8 mouse cellular contexts compared by ENCODE assay signal in genomic region chr11:70027397-70027796, GRCm38 (mm10). TPM values are rescaled to one million over a fixed set of nuclear protein-coding genes. Genes with fewer than 3 reads are reported as not detected.
DNase-seq lines count a peak whose midpoint lies in the region; ATAC-seq and TF ChIP-seq lines count a peak whose summit lies in the region.

No protein-coding gene starts in this region.

- H3K4me1 ChIP-seq in kidney, embryonic 14.5 days (ENCODE audit: control insufficient read depth, insufficient read depth, low read length): peaks cover 59% of the 10 kb centered on the region
- H3K4me1 ChIP-seq in forebrain, embryonic 12.5 days: peaks cover 82% of the 10 kb centered on the region
- peaks cover 65% of the 10 kb centered on the region for H3K4me1 ChIP-seq in intestine, embryonic 14.5 days (replicated peaks; ENCODE audit: control insufficient read depth, insufficient read depth, low read length)
- H3K4me1 ChIP-seq in olfactory bulb, adult 2 months (ENCODE audit: control insufficient read depth, insufficient read depth, low read length): peaks cover 58% of the 10 kb centered on the region

- H3K9ac ChIP-seq in kidney, embryonic 14.5 days (ENCODE audit: low read depth, low read length): peak overlapping the region; percentile 24; the same call in 1 of the 2 replicates
- H3K9ac ChIP-seq in forebrain, embryonic 12.5 days: peak overlapping the region; percentile 36
- H3K9ac ChIP-seq in intestine, embryonic 14.5 days (ENCODE audit: low read length): 0 out of 2 replicates have a peak overlapping the region, but pooled peaks have one; percentile 13

- peak overlapping the region; percentile 73 for H3K4me2 ChIP-seq in kidney, embryonic 14.5 days (replicated peaks; ENCODE audit: low read depth, low read length)
- peak overlapping the region; percentile 67 for H3K4me2 ChIP-seq in forebrain, embryonic 12.5 days
- peak overlapping the region; percentile 59 for H3K4me2 ChIP-seq in intestine, embryonic 14.5 days (ENCODE audit: low read length)

- no peaks in the 10 kb centered on the region for H3K27me3 ChIP-seq in kidney, embryonic 14.5 days (ENCODE audit: control insufficient read depth, insufficient read depth, low read length)
- no peaks in the 10 kb centered on the region for H3K27me3 ChIP-seq in forebrain, embryonic 12.5 days
- H3K27me3 ChIP-seq in intestine, embryonic 14.5 days (replicated peaks; ENCODE audit: control insufficient read depth, insufficient read depth, low read length): no peaks in the 10 kb centered on the region

- 23% methylated on average over 9 of the region's 9 CpGs for WGBS in kidney, embryonic 14.5 days
- 33% methylated on average over 9 of the region's 9 CpGs for WGBS in forebrain, embryonic 12.5 days
- WGBS in intestine, embryonic 14.5 days: 35% methylated on average over 9 of the region's 9 CpGs
- WGBS in olfactory bulb, adult 2 months: 14% methylated on average over 9 of the region's 9 CpGs

- H3K4me3 ChIP-seq in kidney, embryonic 14.5 days (ENCODE audit: low read length): peak overlapping the region; percentile 39
- H3K4me3 ChIP-seq in forebrain, embryonic 12.5 days (replicated peaks): peak overlapping the region; percentile 28
- H3K4me3 ChIP-seq in intestine, embryonic 14.5 days (ENCODE audit: low read depth, low read length): peak overlapping the region; percentile 22; the same call in 1 of the 2 replicates
- H3K4me3 ChIP-seq in olfactory bulb, adult 2 months (ENCODE audit: insufficient read depth, low read depth, low read length): peak overlapping the region; percentile 34

- H3K36me3 ChIP-seq in kidney, embryonic 14.5 days (ENCODE audit: control insufficient read depth, insufficient read depth, low read length): peaks cover 21% of the 10 kb centered on the region
- H3K36me3 ChIP-seq in forebrain, embryonic 12.5 days (replicated peaks): peaks cover 19% of the 10 kb centered on the region
- H3K36me3 ChIP-seq in intestine, embryonic 14.5 days (ENCODE audit: control insufficient read depth, insufficient read depth, low read length): peaks cover 18% of the 10 kb centered on the region

- H3K27ac ChIP-seq in kidney, embryonic 14.5 days (ENCODE audit: low read depth, low read length): peak overlapping the region; percentile 44; the same call in 1 of the 2 replicates
- peak overlapping the region; percentile 96 for H3K27ac ChIP-seq in forebrain, embryonic 12.5 days
- H3K27ac ChIP-seq in intestine, embryonic 14.5 days (ENCODE audit: low read depth): peak overlapping the region; percentile 68
- H3K27ac ChIP-seq in olfactory bulb, adult 2 months (ENCODE audit: insufficient read depth, low read depth, low read length): peak overlapping the region; percentile 43

- no peak for TF ChIP-seq CTCF in olfactory bulb, adult 2 months (IDR thresholded peaks at IDR 0.05; ENCODE audit: insufficient read depth, low read depth, low read length)

- H3K9me3 ChIP-seq in kidney, embryonic 14.5 days (ENCODE audit: control insufficient read depth, low read length): no peaks in the 10 kb centered on the region
- H3K9me3 ChIP-seq in forebrain, embryonic 12.5 days: no peaks in the 10 kb centered on the region
- H3K9me3 ChIP-seq in intestine, embryonic 14.5 days (ENCODE audit: control insufficient read depth, low read length): no peaks in the 10 kb centered on the region

- no peak for DNase-seq in kidney, postnatal 14 days
- DNase-seq in NIH3T3 (ENCODE audit: low read depth): peak; percentile 52
- DNase-seq in intestine, embryonic 14.5 days (ENCODE audit: low spot score): no peak
- no peak for DNase-seq in B cell, adult 2 months
- no peak for DNase-seq in urinary bladder, postnatal 4 days (ENCODE audit: low spot score in 2 of 2)

- no peak for ATAC-seq in kidney, embryonic 14.5 days (ENCODE audit: low FRiP score, low TSS enrichment)
- ATAC-seq in forebrain, embryonic 12.5 days (ENCODE audit: low FRiP score): no peak
- no peak for ATAC-seq in intestine, embryonic 14.5 days (replicated peaks; ENCODE audit: low FRiP score, low TSS enrichment, low read depth)

- no peak for TF ChIP-seq POLR2A in olfactory bulb, adult 2 months (IDR thresholded peaks at IDR 0.05; ENCODE audit: insufficient read depth, low read depth, low read length)

RNA-seq across cellular contexts. Expression of gene Dlg4, which starts 10.7 kb away (rescaled TPM):
- 13.2 and 16.4 TPM in 2 replicates for polyA plus RNA-seq in kidney, embryonic 14.5 days (2014; fragmentation: Nextera tagmentation; extraction: Ambion mirVana)
- 20.3 and 24.9 TPM in 2 replicates for polyA plus RNA-seq in forebrain, embryonic 12.5 days (2016; fragmentation: Nextera tagmentation; extraction: Ambion mirVana)
- polyA plus RNA-seq in intestine, embryonic 14.5 days (2014; fragmentation: Nextera tagmentation; extraction: Ambion mirVana): 7.7 and 8.6 TPM in 2 replicates
- 210 and 442 TPM in 2 replicates for polyA plus RNA-seq in olfactory bulb, adult 2 months (2012; ENCODE audit: insufficient read depth, insufficient read length, low replicate concordance, missing spikeins)

RNA-seq across cellular contexts. Expression of gene Acadvl, which starts 12.2 kb away (rescaled TPM):
- 41.1 and 58.4 TPM in 2 replicates for polyA plus RNA-seq in kidney, embryonic 14.5 days (2014; fragmentation: Nextera tagmentation; extraction: Ambion mirVana)
- polyA plus RNA-seq in forebrain, embryonic 12.5 days (2016; fragmentation: Nextera tagmentation; extraction: Ambion mirVana): 43.5 and 48.4 TPM in 2 replicates
- 72.8 and 73.8 TPM in 2 replicates for polyA plus RNA-seq in intestine, embryonic 14.5 days (2014; fragmentation: Nextera tagmentation; extraction: Ambion mirVana)
- polyA plus RNA-seq in olfactory bulb, adult 2 months (2012; ENCODE audit: insufficient read depth, insufficient read length, low replicate concordance, missing spikeins): not detected in 2 replicates

RNA-seq across cellular contexts. Expression of gene Asgr1, which starts 26.5 kb away (rescaled TPM):
- 2.0 and 2.4 TPM in 2 replicates for polyA plus RNA-seq in kidney, embryonic 14.5 days (2014; fragmentation: Nextera tagmentation; extraction: Ambion mirVana)
- polyA plus RNA-seq in forebrain, embryonic 12.5 days (2016; fragmentation: Nextera tagmentation; extraction: Ambion mirVana): 0.63 and 0.75 TPM in 2 replicates
- 0.26 TPM in 1 of 2 replicates, not detected in the other for polyA plus RNA-seq in intestine, embryonic 14.5 days (2014; fragmentation: Nextera tagmentation; extraction: Ambion mirVana)
- not detected in 2 replicates for polyA plus RNA-seq in olfactory bulb, adult 2 months (2012; ENCODE audit: insufficient read depth, insufficient read length, low replicate concordance, missing spikeins)

RNA-seq across cellular contexts. Expression of gene Dvl2, which starts 27.0 kb away (rescaled TPM):
- polyA plus RNA-seq in kidney, embryonic 14.5 days (2014; fragmentation: Nextera tagmentation; extraction: Ambion mirVana): 28.2 and 34.9 TPM in 2 replicates
- 45.2 and 46.6 TPM in 2 replicates for polyA plus RNA-seq in forebrain, embryonic 12.5 days (2016; fragmentation: Nextera tagmentation; extraction: Ambion mirVana)
- 32.0 and 32.6 TPM in 2 replicates for polyA plus RNA-seq in intestine, embryonic 14.5 days (2014; fragmentation: Nextera tagmentation; extraction: Ambion mirVana)
- polyA plus RNA-seq in olfactory bulb, adult 2 months (2012; ENCODE audit: insufficient read depth, insufficient read length, low replicate concordance, missing spikeins): not detected in 2 replicates

RNA-seq across cellular contexts. Expression of gene Phf23, which starts 31.8 kb away (rescaled TPM):
- polyA plus RNA-seq in kidney, embryonic 14.5 days (2014; fragmentation: Nextera tagmentation; extraction: Ambion mirVana): 48.5 and 63.1 TPM in 2 replicates
- 91.3 and 99.1 TPM in 2 replicates for polyA plus RNA-seq in forebrain, embryonic 12.5 days (2016; fragmentation: Nextera tagmentation; extraction: Ambion mirVana)
- polyA plus RNA-seq in intestine, embryonic 14.5 days (2014; fragmentation: Nextera tagmentation; extraction: Ambion mirVana): 37.6 and 43.9 TPM in 2 replicates
- not detected in 2 replicates for polyA plus RNA-seq in olfactory bulb, adult 2 months (2012; ENCODE audit: insufficient read depth, insufficient read length, low replicate concordance, missing spikeins)

Comparison
In these comparisons a context has a peak if more than half of its experiments do, and no peak if none do; other contexts are left out.
1. H3K27ac ChIP-seq: peak in every context shown above with its lines; median percentile 96 in forebrain, embryonic 12.5 days; 68 in intestine, embryonic 14.5 days; 44 in kidney, embryonic 14.5 days; 43 in olfactory bulb, adult 2 months.